Mouse (Mus musculus) CH12.LX (cell line): ENCODE data around the gene Cep97.

ENCODE experiments used
- CTCF ChIP-seq, 2 experiments: IDR thresholded peaks in 1 of 2; conservative IDR thresholded peaks in 1 of 2; 2 replicates each; pipeline ENCODE4 v1.5.1; 2011 to 2012; ENCODE audit warnings: low read depth in 2 of 2, low read length in 2 of 2, improper control_type of control experiment in 1 of 2, inconsistent platforms in 1 of 2, mild to moderate bottlenecking in 1 of 2, moderate library complexity in 1 of 2
- EP300 ChIP-seq: IDR thresholded peaks from 2 replicates; pipeline ENCODE4 v1.6.1; 2011; ENCODE audit warnings: low read length, improper control_type of control experiment
- MEF2A ChIP-seq: IDR thresholded peaks from 2 replicates; pipeline ENCODE4 v1.6.1; 2014; ENCODE audit warnings: low read depth, mild to moderate bottlenecking, inconsistent platforms, low read length, improper control_type of control experiment, borderline replicate concordance
- POLR2A ChIP-seq: IDR thresholded peaks from 2 replicates; pipeline ENCODE4 v1.6.1; 2011; ENCODE audit warnings: low read depth, mild to moderate bottlenecking, improper control_type of control experiment, low read length
- USF1 ChIP-seq: IDR thresholded peaks from 2 replicates; pipeline ENCODE4 v1.6.1; 2014; ENCODE audit warnings: low read depth, mild to moderate bottlenecking, inconsistent platforms, low read length, improper control_type of control experiment
- ZKSCAN1 ChIP-seq: IDR thresholded peaks from 2 replicates; pipeline ENCODE4 v1.6.1; 2012; ENCODE audit warnings: low read depth, inconsistent platforms, low read length, improper control_type of control experiment, borderline replicate concordance
- ZNF384 ChIP-seq: IDR thresholded peaks from 2 replicates; pipeline ENCODE4 v1.6.1; 2012; ENCODE audit warnings: low read depth, low read length, improper control_type of control experiment, inconsistent platforms

DNA sequence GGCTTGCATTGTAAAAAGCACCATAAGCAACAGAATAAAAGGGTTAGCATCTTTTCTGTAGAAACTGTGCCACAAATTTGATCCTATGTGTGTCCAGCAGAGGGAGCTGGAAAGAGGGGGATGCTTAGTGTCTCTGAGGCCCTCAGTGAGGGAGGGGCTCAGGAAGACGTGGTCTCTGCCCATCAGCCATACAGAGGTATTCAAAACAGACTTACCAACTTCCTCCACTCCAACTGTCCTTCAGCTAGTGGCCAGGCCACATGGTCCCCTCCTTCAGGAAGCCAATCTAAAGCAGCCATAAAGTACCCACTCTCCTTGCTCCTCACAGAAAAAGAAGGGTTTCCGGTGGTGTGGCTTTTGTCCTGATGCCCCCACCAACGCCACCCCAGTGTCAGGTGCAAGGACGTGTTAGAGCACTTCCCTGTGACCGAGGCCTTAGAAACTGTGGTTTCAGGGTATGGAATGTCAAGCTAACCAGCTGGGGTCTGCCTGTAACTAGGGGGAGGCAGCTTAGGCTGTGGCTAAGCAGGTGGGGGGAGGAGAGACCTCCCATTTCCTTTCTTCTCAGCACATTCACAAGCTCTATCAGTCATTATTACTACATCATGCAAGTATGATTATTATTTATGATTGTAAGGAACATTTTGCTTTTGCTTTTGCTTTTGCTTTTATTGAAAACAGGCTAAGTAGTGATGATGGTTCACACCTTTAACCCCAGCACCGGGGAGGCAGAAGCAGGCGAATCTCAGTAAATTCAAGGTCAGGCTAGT, 46.7 kb downstream of the Cep97 start:
- TF ChIP-seq CTCF (conservative IDR thresholded peaks at IDR 0.05 in 1 of 2, IDR thresholded peaks at IDR 0.05 in 1 of 2; ENCODE audit: low read depth in 2 of 2, low read length in 2 of 2) (peak; percentile 75 to 87), EP300 (no peak), MEF2A (no peak), USF1 (no peak), POLR2A (no peak), ZKSCAN1 (no peak), ZNF384 (no peak)
